Mouse (Mus musculus): ENCODE results near the gene Slc19a3. TPM values are rescaled to one million over a fixed set of nuclear protein-coding genes. Genes with fewer than 3 reads are reported as not detected.
"Not testable (repeated sequence)": the region's sequence is repeated elsewhere in the genome, so short reads cannot be mapped to it uniquely, and the experiment has no call there.

The Slc19a3 gene
- polyA plus RNA-seq, 1 experiment from 2014 or later = 1.4 TPM

GRCm38 (mm10) chr1:83016556-83016955 lies 21.7 kb downstream of the Slc19a3 start:
- Histone ChIP-seq H3K27ac (ENCODE audit: low read depth, low read length) (no peak overlapping the region), H3K4me1 (ENCODE audit: control insufficient read depth, insufficient read depth, low read length) (no peaks in the 10 kb centered on the region), H3K4me2 (replicated peaks; ENCODE audit: low read depth, low read length) (no peak overlapping the region), H3K9ac (ENCODE audit: low read depth, low read length) (no peak overlapping the region), H3K36me3 (ENCODE audit: control insufficient read depth, insufficient read depth, low read length) (no peaks in the 10 kb centered on the region), H3K9me3 (ENCODE audit: control insufficient read depth, low read length) (no peaks in the 10 kb centered on the region), H3K4me3 (ENCODE audit: low read length) (no peak overlapping the region), H3K27me3 (ENCODE audit: control insufficient read depth, insufficient read depth, low read length) (no peaks in the 10 kb centered on the region)
- ATAC-seq (ENCODE audit: low FRiP score, low TSS enrichment) = no peak
- 53% methylated on average over 1 of the region's 1 CpGs for WGBS

- Histone ChIP-seq H3K27ac (ENCODE audit: low read depth, low read length) (no peak overlapping the region), H3K27me3 (ENCODE audit: control insufficient read depth, insufficient read depth, low read length) (no peaks in the 10 kb centered on the region), H3K9ac (ENCODE audit: low read depth, low read length) (no peak overlapping the region), H3K9me3 (ENCODE audit: control insufficient read depth, low read length) (no peaks in the 10 kb centered on the region), H3K4me3 (ENCODE audit: low read length) (no peak overlapping the region), H3K36me3 (ENCODE audit: control insufficient read depth, insufficient read depth, low read length) (no peaks in the 10 kb centered on the region), H3K4me2 (replicated peaks; ENCODE audit: low read depth, low read length) (no peak overlapping the region), H3K4me1 (ENCODE audit: control insufficient read depth, insufficient read depth, low read length) (no peaks in the 10 kb centered on the region)
- WGBS = 87% methylated on average over 10 of the region's 10 CpGs
- ATAC-seq (ENCODE audit: low FRiP score, low TSS enrichment) = no peak
These were observed 22.8 kb downstream of the Slc19a3 start for GRCm38 (mm10) chr1:83015329-83015879.

- Histone ChIP-seq H3K4me1 (ENCODE audit: control insufficient read depth, insufficient read depth, low read length) (no peaks in the 10 kb centered on the region), H3K27me3 (ENCODE audit: control insufficient read depth, insufficient read depth, low read length) (no peaks in the 10 kb centered on the region), H3K27ac (ENCODE audit: low read depth, low read length) (no peak overlapping the region), H3K9me3 (ENCODE audit: control insufficient read depth, low read length) (no peaks in the 10 kb centered on the region), H3K36me3 (ENCODE audit: control insufficient read depth, insufficient read depth, low read length) (no peaks in the 10 kb centered on the region), H3K4me3 (ENCODE audit: low read length) (no peak overlapping the region), H3K4me2 (replicated peaks; ENCODE audit: low read depth, low read length) (no peak overlapping the region), H3K9ac (ENCODE audit: low read depth, low read length) (no peak overlapping the region)
- 87% methylated on average over 3 of the region's 3 CpGs for WGBS
- no peak for ATAC-seq (ENCODE audit: low FRiP score, low TSS enrichment)
These were observed 23.8 kb downstream of the Slc19a3 start for GRCm38 (mm10) chr1:83014477-83014876.

GRCm38 (mm10) chr1:83007471-83007870 lies 30.8 kb downstream of the Slc19a3 start:
- WGBS = 70% methylated on average over 6 of the region's 6 CpGs
- ATAC-seq (ENCODE audit: low FRiP score, low TSS enrichment) = no peak
- no peak overlapping the region for H3K27ac ChIP-seq (ENCODE audit: low read depth, low read length)
- H3K4me2 ChIP-seq (replicated peaks; ENCODE audit: low read depth, low read length) = no peak overlapping the region
- no peaks in the 10 kb centered on the region for H3K27me3 ChIP-seq (ENCODE audit: control insufficient read depth, insufficient read depth, low read length)
- H3K9me3 ChIP-seq (ENCODE audit: control insufficient read depth, low read length) = no peaks in the 10 kb centered on the region
- no peaks in the 10 kb centered on the region for H3K4me1 ChIP-seq (ENCODE audit: control insufficient read depth, insufficient read depth, low read length)
- no peaks in the 10 kb centered on the region for H3K36me3 ChIP-seq (ENCODE audit: control insufficient read depth, insufficient read depth, low read length)
- H3K9ac ChIP-seq (ENCODE audit: low read depth, low read length) = no peak overlapping the region
- H3K4me3 ChIP-seq (ENCODE audit: low read length) = no peak overlapping the region

- H3K27me3 ChIP-seq (ENCODE audit: control insufficient read depth, insufficient read depth, low read length) = no peaks in the 10 kb centered on the region
- no peak for ATAC-seq (ENCODE audit: low FRiP score, low TSS enrichment)
- H3K27ac ChIP-seq (ENCODE audit: low read depth, low read length) = no peak overlapping the region
- no peak overlapping the region for H3K4me2 ChIP-seq (replicated peaks; ENCODE audit: low read depth, low read length)
- 85% methylated on average over 8 of the region's 8 CpGs for WGBS
- no peaks in the 10 kb centered on the region for H3K9me3 ChIP-seq (ENCODE audit: control insufficient read depth, low read length)
- no peak overlapping the region for H3K9ac ChIP-seq (ENCODE audit: low read depth, low read length)
- H3K36me3 ChIP-seq (ENCODE audit: control insufficient read depth, insufficient read depth, low read length) = no peaks in the 10 kb centered on the region
- H3K4me3 ChIP-seq (ENCODE audit: low read length) = no peak overlapping the region
- H3K4me1 ChIP-seq (ENCODE audit: control insufficient read depth, insufficient read depth, low read length) = no peaks in the 10 kb centered on the region
These were observed 31.7 kb downstream of the Slc19a3 start for GRCm38 (mm10) chr1:83006218-83007179.

GRCm38 (mm10) chr1:83000306-83000705 lies 37.9 kb downstream of the Slc19a3 start, which contains the start of gene Gm47959:
TSS of gene Gm47959 (plus strand) at chr1:83000548.
- H3K9ac ChIP-seq (ENCODE audit: low read depth, low read length); ATAC-seq (ENCODE audit: low FRiP score, low TSS enrichment); H3K27me3 ChIP-seq (ENCODE audit: control insufficient read depth, insufficient read depth, low read length); H3K4me2 ChIP-seq (replicated peaks; ENCODE audit: low read depth, low read length); H3K4me3 ChIP-seq (ENCODE audit: low read length); H3K9me3 ChIP-seq (ENCODE audit: control insufficient read depth, low read length); H3K4me1 ChIP-seq (ENCODE audit: control insufficient read depth, insufficient read depth, low read length); H3K36me3 ChIP-seq (ENCODE audit: control insufficient read depth, insufficient read depth, low read length); H3K27ac ChIP-seq (ENCODE audit: low read depth, low read length): not testable (repeated sequence)
- WGBS = 95% methylated on average over 5 of the region's 9 CpGs

- Histone ChIP-seq H3K27me3 (ENCODE audit: control insufficient read depth, insufficient read depth, low read length) (no peaks in the 10 kb centered on the region), H3K27ac (ENCODE audit: low read depth, low read length) (no peak overlapping the region), H3K4me2 (replicated peaks; ENCODE audit: low read depth, low read length) (no peak overlapping the region), H3K4me3 (ENCODE audit: low read length) (no peak overlapping the region), H3K36me3 (ENCODE audit: control insufficient read depth, insufficient read depth, low read length) (no peaks in the 10 kb centered on the region), H3K4me1 (ENCODE audit: control insufficient read depth, insufficient read depth, low read length) (no peaks in the 10 kb centered on the region), H3K9ac (ENCODE audit: low read depth, low read length) (no peak overlapping the region), H3K9me3 (ENCODE audit: control insufficient read depth, low read length) (no peaks in the 10 kb centered on the region)
- 85% methylated on average over 3 of the region's 3 CpGs for WGBS
- ATAC-seq (ENCODE audit: low FRiP score, low TSS enrichment) = no peak
These were observed 44.3 kb downstream of the Slc19a3 start for GRCm38 (mm10) chr1:82993947-82994346.

- Histone ChIP-seq H3K27me3 (ENCODE audit: control insufficient read depth, insufficient read depth, low read length) (no peaks in the 10 kb centered on the region), H3K9ac (ENCODE audit: low read depth, low read length) (no peak overlapping the region), H3K4me3 (ENCODE audit: low read length) (no peak overlapping the region), H3K36me3 (ENCODE audit: control insufficient read depth, insufficient read depth, low read length) (no peaks in the 10 kb centered on the region), H3K27ac (ENCODE audit: low read depth, low read length) (no peak overlapping the region), H3K4me1 (ENCODE audit: control insufficient read depth, insufficient read depth, low read length) (no peaks in the 10 kb centered on the region), H3K4me2 (replicated peaks; ENCODE audit: low read depth, low read length) (no peak overlapping the region), H3K9me3 (ENCODE audit: control insufficient read depth, low read length) (no peaks in the 10 kb centered on the region)
- no peak for ATAC-seq (ENCODE audit: low FRiP score, low TSS enrichment)
- 66% methylated on average over 6 of the region's 6 CpGs for WGBS
These were observed 46.2 kb downstream of the Slc19a3 start for GRCm38 (mm10) chr1:82992093-82992492.

GRCm38 (mm10) chr1:82991596-82991995 lies 46.7 kb downstream of the Slc19a3 start:
- no peaks in the 10 kb centered on the region for H3K36me3 ChIP-seq (ENCODE audit: control insufficient read depth, insufficient read depth, low read length)
- H3K4me2 ChIP-seq (replicated peaks; ENCODE audit: low read depth, low read length) = no peak overlapping the region
- no peak for ATAC-seq (ENCODE audit: low FRiP score, low TSS enrichment)
- no peaks in the 10 kb centered on the region for H3K27me3 ChIP-seq (ENCODE audit: control insufficient read depth, insufficient read depth, low read length)
- no peak overlapping the region for H3K9ac ChIP-seq (ENCODE audit: low read depth, low read length)
- H3K4me1 ChIP-seq (ENCODE audit: control insufficient read depth, insufficient read depth, low read length) = no peaks in the 10 kb centered on the region
- no peaks in the 10 kb centered on the region for H3K9me3 ChIP-seq (ENCODE audit: control insufficient read depth, low read length)
- no peak overlapping the region for H3K27ac ChIP-seq (ENCODE audit: low read depth, low read length)
- WGBS = 82% methylated on average over 3 of the region's 3 CpGs
- H3K4me3 ChIP-seq (ENCODE audit: low read length) = no peak overlapping the region

All from kidney, embryonic 14.5 days (tissue).